Mouse (Mus musculus): ENCODE results near the gene Gm21677. TPM values are rescaled to one million over a fixed set of nuclear protein-coding genes. Genes with fewer than 3 reads are reported as not detected.

Gene Gm21677
- not detected for total RNA-seq (2023)

GRCm38 (mm10) chrY:3306349-3306748 lies at the start of gene Gm21677:
Gene Gm21677, minus strand, starts transcription at chrY:3306449.

GRCm38 (mm10) chrY:3345229-3345628 lies 39.0 kb upstream of the Gm21677 start, which contains the start of gene Gm21693:
Gene Gm21693, minus strand, starts transcription at chrY:3345329.

Other genes with a start within 250 kb of the Gm21677 start
- not detected for gene Gm21693, start 38.9 kb upstream of the Gm21677 start, total RNA-seq (2023)
- not detected for gene Gm21704, start 103.7 kb upstream of the Gm21677 start, total RNA-seq (2023)
- not detected for gene Gm21708, start 103.7 kb upstream of the Gm21677 start, total RNA-seq (2023)